Mouse (Mus musculus) G1E (cell line): ENCODE measurements around the gene Lims1. TPM values are rescaled to one million over a fixed set of nuclear protein-coding genes. Genes with fewer than 3 reads are reported as not detected.
A peak's percentile ranks its signal among the peaks of the same experiment; 100 is the strongest.

Experiments used
- ATAC-seq: 2 replicates; pipeline ENCODE4 v1.8.0; 2016; ENCODE audit warnings: mild to moderate bottlenecking; ENCODE audit not compliant: insufficient number of reproducible peaks, poor library complexity, low FRiP score, severe bottlenecking; ENCODE audit errors: extremely low read depth
- DNase-seq: peaks from one replicate; pipeline ENCODE4 v3.0.0; 2012; ENCODE audit warnings: low spot score
- H3K27me3 ChIP-seq: 2 replicates; pipeline ENCODE4 v1.6.1; 2012; ENCODE audit warnings: mild to moderate bottlenecking, low read length, inconsistent platforms; ENCODE audit not compliant: insufficient read depth
- H3K36me3 ChIP-seq: replicated peaks from 2 replicates; pipeline ENCODE3; 2012; ENCODE audit warnings: mild to moderate bottlenecking, inconsistent platforms
- H3K4me1 ChIP-seq: 2 replicates; pipeline ENCODE4 v1.6.1; 2012; ENCODE audit warnings: low read depth, low read length, inconsistent platforms, mixed read lengths; ENCODE audit not compliant: insufficient read depth
- H3K4me3 ChIP-seq: 2 replicates; pipeline ENCODE4 v1.5.1; 2012; ENCODE audit warnings: low read depth, mild to moderate bottlenecking, inconsistent platforms, low read length, moderate library complexity, mixed read lengths
- H3K9me3 ChIP-seq: replicated peaks from 2 replicates; pipeline ENCODE4 v1.6.1; 2012; ENCODE audit warnings: inconsistent platforms
- CTCF ChIP-seq: IDR thresholded peaks from 2 replicates; pipeline ENCODE4 v1.5.1; 2012; ENCODE audit warnings: low read depth, low read length, inconsistent platforms, mixed read lengths
- GATA1 ChIP-seq: IDR thresholded peaks from 2 replicates; pipeline ENCODE4 v1.6.1; 2012; ENCODE audit warnings: borderline replicate concordance, low read length, inconsistent platforms, mixed read lengths
- GATA2 ChIP-seq: IDR thresholded peaks from 2 replicates; pipeline ENCODE4 v1.6.1; 2012; ENCODE audit warnings: low read depth, low read length, inconsistent platforms, borderline replicate concordance
- POLR2AphosphoS5 ChIP-seq: IDR thresholded peaks from 2 replicates; pipeline ENCODE4 v1.6.1; 2012; ENCODE audit warnings: low read depth, low read length, inconsistent platforms; ENCODE audit not compliant: insufficient replicate concordance
- TAL1 ChIP-seq: conservative IDR thresholded peaks from 2 replicates; pipeline ENCODE4 v1.6.1; 2012; ENCODE audit warnings: low read depth, low read length, inconsistent platforms, mixed read lengths
- polyA plus RNA-seq: library from polyadenylated mRNA; stranded (reverse); fragments of >175 nt; gene quantifications from 2 replicates; pipeline ENCODE4 v1.2.3, GENCODE M21; 2012
- total RNA-seq, 2 experiments: library from RNA; stranded (forward) in 1 of 2; stranded (reverse) in 1 of 2; fragments of 200-1000 nt in 1 of 2; fragments of >200 nt in 1 of 2; fragmentation: Nextera tagmentation in 1 of 2; gene quantifications; 2 replicates each; pipeline ENCODE4 v1.2.3; 2014 to 2017

Lims1 gene
- total and polyA plus RNA-seq, 3 experiments: 1.6 to 81.3 (median 64.7) TPM

DNA sequence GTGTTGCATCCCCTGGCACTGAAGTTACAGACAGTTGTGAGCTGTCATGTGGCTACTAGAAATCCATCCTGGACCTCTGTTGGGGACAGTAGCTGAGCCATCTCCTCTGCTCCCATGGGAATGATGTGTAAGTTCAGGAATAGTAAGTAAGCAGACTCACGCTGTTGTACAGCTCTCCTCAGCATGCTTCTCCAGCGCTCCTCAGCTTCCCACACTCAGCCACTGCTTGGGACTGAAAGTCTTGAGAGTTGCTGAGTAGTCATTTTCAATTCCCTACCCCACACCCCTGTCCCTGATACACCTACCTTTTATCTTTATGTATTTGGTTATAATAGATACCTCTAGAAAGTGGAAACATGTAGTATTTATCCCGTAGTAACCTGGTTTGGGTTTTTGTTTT is 33.2 kb downstream of the Lims1 start:
- H3K9me3 ChIP-seq: no peaks in the 10 kb centered on the region
- H3K27me3 ChIP-seq: no peaks in the 10 kb centered on the region
- H3K36me3 ChIP-seq: peaks cover 6% of the 10 kb centered on the region
- DNase-seq: no peak
- no peak for ATAC-seq
- peaks cover 6% of the 10 kb centered on the region; the same call in 1 of the 2 replicates for H3K4me1 ChIP-seq
- TF ChIP-seq CTCF (no peak), GATA2 (no peak), TAL1 (no peak), GATA1 (no peak), POLR2AphosphoS5 (no peak)
- H3K4me3 ChIP-seq: no peak overlapping the region

DNA sequence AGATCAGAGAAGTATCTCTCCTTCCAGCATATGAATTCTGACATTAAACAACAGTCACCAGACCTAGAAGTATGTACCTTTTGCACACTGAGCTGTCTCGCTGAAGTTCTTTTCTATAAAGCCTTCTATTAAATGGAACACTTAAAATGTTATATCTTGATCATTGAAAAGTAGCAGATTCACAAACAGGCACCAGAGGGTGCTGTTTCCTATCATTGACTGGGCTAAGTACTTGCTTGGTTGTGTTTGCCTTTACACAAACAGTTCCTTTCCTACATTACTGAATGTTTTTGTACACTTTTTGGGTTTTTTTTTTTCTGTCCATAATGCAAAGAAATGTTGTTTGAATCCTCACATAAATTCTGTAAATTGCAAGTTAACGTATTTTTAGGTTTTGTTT is 35.9 kb downstream of the Lims1 start:
- Histone ChIP-seq H3K36me3 (peaks cover 9% of the 10 kb centered on the region), H3K4me3 (no peak overlapping the region), H3K27me3 (no peaks in the 10 kb centered on the region), H3K9me3 (no peaks in the 10 kb centered on the region), H3K4me1 (peaks cover 11% of the 10 kb centered on the region; the same call in 1 of the 2 replicates)
- TF ChIP-seq CTCF (0 out of 2 replicates have a peak, but pooled peaks have one; percentile 17), GATA1 (no peak)
- DNase-seq (no peak), ATAC-seq (no peak)

DNA sequence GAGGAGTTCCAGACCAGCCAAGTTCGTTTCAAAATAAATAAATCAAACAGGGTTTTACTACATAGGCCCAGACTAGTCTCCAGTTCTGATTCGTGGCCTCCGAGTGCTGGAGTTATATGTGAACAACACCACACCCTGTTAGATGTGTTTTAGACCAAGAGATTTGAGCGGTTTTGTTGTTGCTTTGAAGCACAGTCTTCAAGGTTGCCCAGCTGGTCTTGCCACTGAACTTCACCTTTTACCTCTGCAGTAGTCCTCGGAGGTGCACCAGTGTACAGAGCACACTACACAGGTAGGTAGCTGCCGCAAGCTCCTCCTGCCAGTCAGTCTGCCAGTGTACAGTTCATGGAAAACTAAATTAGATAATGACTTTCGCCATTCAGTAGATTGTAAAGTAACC is 36.7 kb downstream of the Lims1 start:
- TF ChIP-seq CTCF (no peak), POLR2AphosphoS5 (no peak), GATA1 (no peak), TAL1 (no peak), GATA2 (no peak)
- ATAC-seq (no peak), DNase-seq (no peak)
- H3K9me3 ChIP-seq: no peaks in the 10 kb centered on the region
- H3K4me1 ChIP-seq: peaks cover 8% of the 10 kb centered on the region
- H3K36me3 ChIP-seq: peaks cover 9% of the 10 kb centered on the region
- no peaks in the 10 kb centered on the region for H3K27me3 ChIP-seq
- H3K4me3 ChIP-seq: no peak overlapping the region

DNA sequence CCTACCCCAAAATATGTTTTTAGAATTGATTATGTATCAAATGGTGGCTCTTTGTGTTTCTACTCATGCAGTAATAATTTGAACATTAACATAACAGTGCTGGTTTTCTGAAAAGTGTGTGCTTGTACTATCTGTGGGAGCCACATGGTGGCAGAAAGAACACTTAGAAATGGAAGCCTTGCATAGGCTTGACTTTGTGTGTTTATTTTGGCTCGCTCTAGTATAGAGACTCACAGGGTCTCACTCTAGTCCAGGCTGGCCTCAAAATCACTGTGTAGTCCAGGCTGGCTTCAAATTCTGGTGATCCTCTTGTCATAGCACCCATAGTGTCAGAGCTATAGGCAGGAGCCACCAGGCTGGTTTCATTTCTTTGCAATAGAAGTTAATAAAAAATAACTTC is 39.5 kb downstream of the Lims1 start:
- Histone ChIP-seq H3K9me3 (no peaks in the 10 kb centered on the region), H3K36me3 (peaks cover 5% of the 10 kb centered on the region), H3K4me3 (no peak overlapping the region), H3K27me3 (no peaks in the 10 kb centered on the region), H3K4me1 (peaks cover 21% of the 10 kb centered on the region)
- TF ChIP-seq TAL1 (no peak), GATA2 (no peak), GATA1 (no peak), CTCF (no peak), POLR2AphosphoS5 (no peak)
- ATAC-seq: peak; percentile 34
- DNase-seq: no peak

DNA sequence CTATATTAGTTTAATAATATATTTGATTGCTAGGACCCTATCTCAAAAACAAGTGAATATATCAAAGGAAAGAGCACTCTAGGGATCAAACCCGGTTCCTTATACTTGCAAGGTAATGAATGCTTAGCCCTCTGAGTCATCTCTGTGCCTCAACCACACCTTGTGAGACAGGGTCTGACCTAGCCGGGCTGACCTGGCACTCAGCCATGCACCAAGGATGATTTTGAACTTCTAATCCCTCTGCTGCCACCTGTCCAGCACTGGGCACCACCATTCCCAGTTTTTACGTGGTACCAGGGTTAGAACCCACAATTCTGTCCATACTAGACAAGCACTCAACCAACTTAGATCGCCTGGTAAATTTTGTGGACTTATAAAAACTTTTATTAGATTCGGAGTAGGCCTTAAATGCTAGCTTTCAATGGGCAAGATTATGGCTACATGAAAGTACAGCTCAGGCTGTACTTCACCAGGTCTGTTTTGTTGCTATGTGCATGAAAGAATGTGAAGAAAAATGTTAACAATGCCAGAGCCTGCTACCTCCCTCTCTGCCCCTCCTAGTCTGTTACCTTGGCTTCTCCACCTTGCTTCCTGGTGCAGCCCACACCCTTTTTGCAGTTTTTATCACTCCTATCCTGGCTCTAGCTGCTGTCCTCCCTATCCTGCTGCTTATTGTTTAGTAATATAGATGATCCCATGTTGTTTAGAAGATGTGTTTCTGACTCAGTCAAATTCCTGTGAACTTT is 41.7 kb downstream of the Lims1 start:
- H3K4me1 ChIP-seq: peaks cover 40% of the 10 kb centered on the region

DNA sequence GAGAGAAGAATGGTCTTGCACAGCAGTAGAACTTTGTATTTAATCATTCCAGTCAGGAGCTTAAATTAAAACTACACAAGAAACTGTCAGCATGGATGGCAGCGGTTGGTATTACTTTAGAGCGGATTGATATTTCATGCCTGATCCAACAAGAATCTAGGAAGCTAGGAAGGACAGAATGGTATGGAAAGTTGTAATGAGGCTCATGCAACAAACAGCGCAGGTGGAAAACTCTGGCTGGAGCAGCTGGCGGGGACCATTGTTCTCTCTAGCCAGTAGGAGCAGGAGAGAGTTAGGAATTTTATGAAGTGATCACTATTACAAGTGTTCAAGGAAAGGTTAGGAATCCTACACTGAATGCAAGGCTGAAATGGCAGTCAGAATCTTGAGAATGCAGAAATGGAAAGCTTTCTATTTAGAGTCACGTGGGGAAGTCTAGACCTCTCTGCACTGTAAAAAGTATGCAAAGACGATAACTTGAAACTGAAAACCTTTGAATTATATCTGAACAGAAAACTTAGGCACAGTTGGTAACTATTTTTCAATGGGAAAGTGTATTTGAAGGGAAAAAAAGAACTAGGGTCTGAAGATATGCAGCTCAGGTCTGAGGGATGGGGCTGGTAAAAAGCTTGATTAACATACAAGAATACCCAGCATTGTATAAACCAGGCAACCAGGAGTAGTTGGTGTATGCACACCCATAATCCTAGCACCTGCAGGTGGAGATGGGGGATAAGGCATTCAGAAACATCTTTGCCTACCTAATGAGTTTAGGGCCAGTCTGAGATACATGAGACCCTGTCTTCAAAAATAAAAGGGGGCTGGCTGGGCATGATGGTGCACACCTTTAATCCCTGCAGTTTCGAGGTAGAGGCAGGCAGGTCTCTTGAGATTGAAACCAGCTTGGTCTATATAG is 45.8 kb downstream of the Lims1 start:
- Histone ChIP-seq H3K4me3 (no peak overlapping the region; the same call in 1 of the 2 replicates), H3K9me3 (no peaks in the 10 kb centered on the region), H3K27me3 (no peaks in the 10 kb centered on the region), H3K36me3 (no peaks in the 10 kb centered on the region), H3K4me1 (peaks cover 50% of the 10 kb centered on the region)
- no peak for ATAC-seq
- no peak for DNase-seq
- TF ChIP-seq GATA2 (no peak), POLR2AphosphoS5 (no peak), CTCF (no peak), TAL1 (no peak), GATA1 (no peak)

More for the DNA sequence above, 41.7 kb downstream of the Lims1 start:
- DNase-seq (no peak), ATAC-seq (no peak)
- H3K9me3 ChIP-seq: no peaks in the 10 kb centered on the region
- peaks cover 4% of the 10 kb centered on the region for H3K36me3 ChIP-seq
- no peak for TF ChIP-seq CTCF
- no peak for TF ChIP-seq GATA1
- no peak for TF ChIP-seq TAL1
- no peak for TF ChIP-seq GATA2
- TF ChIP-seq POLR2AphosphoS5: no peak
- no peaks in the 10 kb centered on the region for H3K27me3 ChIP-seq
- no peak overlapping the region for H3K4me3 ChIP-seq
